Mouse (Mus musculus) lung, adult 2 months (tissue): ENCODE data around the gene Anapc15-ps. TPM values are rescaled to one million over a fixed set of nuclear protein-coding genes. Genes with fewer than 3 reads are reported as not detected.
"Not testable (repeated sequence)": the region's sequence is repeated elsewhere in the genome, so short reads cannot be mapped to it uniquely, and the experiment has no call there.

ENCODE experiments used
- DNase-seq: peaks from one replicate; pipeline ENCODE4 v3.0.0; 2022
- H3K4me1 ChIP-seq: fragments of 200-500 bp; 2 replicates; pipeline ENCODE4 v1.6.1; 2011; ENCODE audit warnings: low read length; ENCODE audit not compliant: control insufficient read depth, insufficient read depth
- H3K4me3 ChIP-seq: fragments of 200-500 bp; replicated peaks from 2 replicates; pipeline ENCODE3; 2011; ENCODE audit warnings: low read depth, mild to moderate bottlenecking, control low read depth, low read length; ENCODE audit errors: extremely low read depth
- CTCF ChIP-seq: fragments of 200-500 bp; IDR thresholded peaks from 2 replicates; pipeline ENCODE4 v1.5.1; 2011; ENCODE audit warnings: mild to moderate bottlenecking, low read length, control low read depth; ENCODE audit not compliant: insufficient read depth
- POLR2A ChIP-seq: fragments of 200-500 bp; IDR thresholded peaks from 2 replicates; pipeline ENCODE4 v1.6.1; 2011; ENCODE audit warnings: low read depth, mild to moderate bottlenecking, control low read depth, low read length, borderline replicate concordance; ENCODE audit errors: extremely low read depth
- WGBS: fragments of 180-500 bp; shearing (Covaris S2); methylation state at CpG from one replicate; pipeline ENCODE4 v1.1.7; 2018; 5-methylcytosine and 5-hydroxymethylcytosine counted together
- polyA plus RNA-seq: library from polyadenylated mRNA; depleted of rRNA; stranded (reverse); fragments of >200 nt; gene quantifications from 2 replicates; pipeline ENCODE4 v1.2.3, GENCODE M21; 2012

The Anapc15-ps gene
- polyA plus RNA-seq, 1 experiment = not detected

DNA sequence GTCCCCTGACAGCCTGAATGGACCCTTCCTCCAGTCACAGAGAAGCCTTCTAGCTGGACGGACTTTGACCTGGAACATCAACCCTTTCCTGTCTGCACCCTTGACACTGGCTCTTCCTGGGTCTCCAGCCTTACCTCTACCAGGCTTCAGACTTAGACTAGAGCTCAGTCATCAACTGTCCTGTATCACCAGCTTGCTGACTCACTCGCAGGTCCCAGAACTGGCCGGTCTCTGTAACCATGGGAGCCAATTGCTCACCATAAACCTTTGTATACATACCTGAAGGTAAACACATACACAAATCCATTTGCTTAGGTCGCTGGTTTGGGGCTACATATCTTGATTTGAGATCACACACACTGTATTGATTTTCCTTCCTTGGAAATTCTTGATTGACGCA, 33.8 kb downstream of the Anapc15-ps start:
- Histone ChIP-seq H3K4me3 (no peak overlapping the region), H3K4me1 (no peaks in the 10 kb centered on the region)
- DNase-seq = no peak
- 72% methylated on average over 5 of the region's 5 CpGs for WGBS
- TF ChIP-seq POLR2A = no peak
- no peak for TF ChIP-seq CTCF

DNA sequence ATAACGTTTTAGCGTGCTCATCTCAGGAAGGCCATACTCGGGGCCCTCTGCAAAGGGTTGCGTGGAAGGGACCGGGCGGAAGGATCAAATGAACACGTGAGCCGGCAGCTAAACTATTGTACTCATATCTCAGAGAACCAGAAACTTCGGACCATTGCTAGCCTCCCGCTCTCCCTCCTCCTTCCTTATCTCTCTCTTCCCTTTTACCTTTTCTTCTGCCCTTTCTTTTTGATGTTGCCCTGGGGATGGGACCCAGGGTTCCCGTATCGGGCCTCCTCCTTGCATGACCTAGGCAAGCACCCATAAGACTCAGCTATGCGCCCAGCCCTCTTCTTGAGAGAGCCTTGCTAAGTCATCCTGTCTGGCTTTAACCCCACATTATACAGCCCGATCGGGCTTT, 38.5 kb downstream of the Anapc15-ps start:
- DNase-seq = no peak
- TF ChIP-seq POLR2A = no peak
- Histone ChIP-seq H3K4me3 (no peak overlapping the region), H3K4me1 (no peaks in the 10 kb centered on the region)
- 72% methylated on average over 15 of the region's 15 CpGs for WGBS

DNA sequence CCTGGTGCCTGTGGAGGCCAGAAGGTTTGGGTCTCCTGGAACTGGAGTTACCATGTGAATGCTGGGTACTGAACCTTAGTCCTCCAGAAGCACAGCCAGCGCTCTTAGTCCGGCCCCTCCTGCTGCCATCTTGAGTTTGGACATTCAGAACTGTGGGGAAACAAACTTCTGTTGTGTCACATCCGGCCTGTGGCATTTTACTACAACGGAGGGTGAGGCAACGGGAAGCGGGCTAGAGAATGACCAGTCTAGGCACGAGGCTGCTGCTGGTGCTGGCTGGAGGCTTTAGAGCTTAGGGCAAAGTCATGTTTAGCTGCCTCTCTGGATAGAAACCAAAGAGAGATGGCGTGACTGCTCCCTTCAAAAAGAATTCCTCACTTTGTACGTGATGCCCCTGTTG, 39.0 kb downstream of the Anapc15-ps start:
- Histone ChIP-seq H3K4me3 (no peak overlapping the region), H3K4me1 (no peaks in the 10 kb centered on the region)
- no peak for DNase-seq
- TF ChIP-seq POLR2A (no peak), CTCF (no peak)
- 77% methylated on average over 9 of the region's 9 CpGs for WGBS

DNA sequence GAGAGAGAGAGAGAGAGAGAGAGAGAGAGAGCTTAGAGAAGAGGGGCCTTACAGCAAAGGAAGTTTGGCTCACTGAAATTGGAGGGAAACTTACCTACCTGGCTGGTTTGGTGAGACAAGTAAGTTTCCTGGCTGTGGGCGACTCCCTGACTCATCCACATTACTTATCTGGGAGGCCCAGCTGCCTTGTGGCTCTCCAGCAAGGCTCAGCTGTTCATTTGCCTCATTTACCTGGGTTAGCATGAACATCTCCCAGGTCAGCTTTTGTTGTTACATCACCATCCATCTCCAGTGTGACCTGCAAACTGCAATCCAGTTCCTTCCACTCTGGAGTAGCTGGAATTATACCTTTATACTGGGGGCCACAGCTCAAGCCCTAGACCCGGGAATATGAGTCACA, 41.7 kb downstream of the Anapc15-ps start:
- 84% methylated on average over 2 of the region's 2 CpGs for WGBS
- TF ChIP-seq POLR2A (no peak), CTCF (no peak)
- H3K4me3 ChIP-seq = no peak overlapping the region
- no peak for DNase-seq
- H3K4me1 ChIP-seq = no peaks in the 10 kb centered on the region

DNA sequence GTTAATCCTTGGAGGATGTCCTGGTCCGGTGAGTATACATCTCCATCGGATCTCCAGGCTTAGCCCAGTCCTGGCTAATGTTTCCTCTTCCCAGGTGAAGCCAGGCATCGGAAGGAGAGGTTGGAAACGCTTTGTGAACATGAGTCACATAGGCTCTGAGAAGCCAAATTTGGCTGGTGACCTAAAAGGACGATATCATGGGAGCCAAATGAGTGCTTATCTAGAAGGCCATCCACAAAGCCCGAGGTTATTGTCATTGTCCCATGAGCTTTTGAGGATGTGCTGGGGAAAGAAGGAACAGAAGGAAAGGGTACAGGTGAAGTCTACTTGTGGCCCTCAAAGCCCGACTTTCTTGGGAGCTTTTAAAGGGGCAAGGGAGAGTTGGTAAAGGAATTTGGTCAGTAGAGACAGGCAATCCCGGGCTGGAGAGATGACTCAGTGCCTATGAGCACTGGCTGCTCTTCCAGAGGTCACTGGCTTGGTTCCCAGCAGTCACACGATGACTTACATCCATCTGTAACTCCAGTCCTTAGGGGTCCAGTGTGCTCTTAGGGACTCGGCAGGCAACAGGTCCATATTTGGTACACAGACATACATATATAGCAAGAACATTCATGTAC, 42.4 kb downstream of the Anapc15-ps start:
- 67% methylated on average over 10 of the region's 10 CpGs for WGBS
- Histone ChIP-seq H3K4me3 (no peak overlapping the region), H3K4me1 (no peaks in the 10 kb centered on the region)
- no peak for DNase-seq
- TF ChIP-seq POLR2A = no peak
- TF ChIP-seq CTCF = no peak

DNA sequence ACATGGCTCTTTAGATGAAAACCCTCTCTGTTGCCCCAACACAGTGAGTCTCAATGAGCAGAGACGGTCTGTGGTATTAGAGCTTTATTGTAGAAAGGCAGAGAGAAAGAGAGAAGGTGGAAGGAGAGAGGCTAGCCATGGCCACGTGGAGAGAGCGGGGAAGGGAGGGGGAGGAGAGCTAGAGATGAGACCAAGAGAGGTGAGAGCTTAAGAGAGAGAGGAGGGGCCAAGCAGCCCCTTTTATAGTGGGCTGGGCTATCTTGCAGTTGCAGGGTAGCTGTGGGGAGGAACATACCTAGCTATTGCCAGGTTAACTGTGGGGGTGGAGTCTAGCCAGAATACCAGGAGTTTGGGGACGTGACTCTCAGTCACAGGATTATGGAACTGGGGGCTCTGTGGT, 43.1 kb downstream of the Anapc15-ps start:
- not testable (repeated sequence) for H3K4me3 ChIP-seq, H3K4me1 ChIP-seq, DNase-seq
- 88% methylated on average over 4 of the region's 4 CpGs for WGBS

DNA sequence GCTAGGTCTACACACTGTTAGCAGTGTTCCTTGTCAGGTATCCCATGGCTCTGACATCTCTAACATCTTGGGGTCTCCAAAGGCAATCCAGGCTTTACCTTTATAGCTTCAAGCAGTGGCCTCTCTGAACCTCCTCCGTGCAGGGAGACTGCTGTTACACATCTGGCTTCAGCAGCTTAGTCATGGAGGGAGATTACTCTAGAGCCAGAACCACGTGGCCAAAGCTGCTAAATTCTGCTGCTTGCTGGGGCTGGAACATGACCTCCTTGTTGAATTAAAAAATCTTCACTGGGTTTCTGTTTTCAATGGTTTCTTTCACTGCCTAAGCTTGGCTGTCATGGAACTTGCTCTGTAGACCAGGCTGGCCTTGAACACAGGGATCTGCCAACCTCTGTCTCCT, 44.9 kb downstream of the Anapc15-ps start:
- no peak for TF ChIP-seq CTCF
- TF ChIP-seq POLR2A = no peak
- WGBS = 62% methylated on average over 2 of the region's 2 CpGs
- no peak for DNase-seq

DNA sequence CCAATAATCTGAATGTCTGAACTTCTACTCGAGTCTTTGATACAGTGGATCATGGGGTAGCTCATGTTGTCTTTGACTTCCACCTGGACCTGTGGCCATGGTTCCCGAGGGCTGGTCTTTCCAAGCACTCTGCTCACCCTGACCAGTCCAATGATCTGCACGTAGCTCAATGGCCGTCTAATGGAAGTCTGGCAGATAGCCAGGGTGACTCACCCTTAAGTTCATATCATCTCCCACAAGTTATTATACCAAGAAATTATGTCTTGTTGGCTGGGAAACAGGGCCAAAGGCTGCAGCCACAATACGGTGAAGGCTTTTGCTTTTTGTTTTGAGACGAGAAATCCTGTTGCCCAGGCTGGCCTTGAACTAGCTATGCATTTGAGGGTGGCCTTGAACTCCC, 45.9 kb downstream of the Anapc15-ps start:
- DNase-seq = no peak

More for the DNA sequence above, 44.9 kb downstream of the Anapc15-ps start:
- H3K4me1 ChIP-seq = no peaks in the 10 kb centered on the region
- H3K4me3 ChIP-seq = no peak overlapping the region

DNA sequence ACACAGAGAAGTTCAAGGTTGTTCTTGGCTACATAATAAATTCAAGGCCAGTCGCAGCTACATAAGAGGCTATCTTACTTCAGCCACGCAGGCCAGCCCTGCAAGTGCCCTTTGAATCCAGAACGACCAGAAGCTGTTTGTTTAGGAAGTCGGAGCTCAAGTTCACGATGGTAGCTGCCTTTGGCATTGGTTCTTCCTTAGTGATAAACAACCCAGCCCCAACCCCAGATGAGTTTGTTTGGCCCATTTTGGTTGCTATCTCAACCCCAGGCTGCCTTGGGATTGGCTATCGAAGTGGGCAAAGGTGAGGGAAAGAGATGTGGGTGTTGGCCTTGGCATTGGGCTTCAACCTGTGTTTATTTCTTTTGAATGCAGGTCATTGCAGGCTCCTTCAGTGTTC, 48.0 kb downstream of the Anapc15-ps start:
- DNase-seq = no peak
- H3K4me3 ChIP-seq = no peak overlapping the region
- whole genome bisulfite sequencing = 58% methylated on average over 6 of the region's 6 CpGs
- TF ChIP-seq POLR2A (no peak), CTCF (no peak)
- H3K4me1 ChIP-seq = peaks cover 2% of the 10 kb centered on the region; the same call in 1 of the 2 replicates

More for the DNA sequence above, 45.9 kb downstream of the Anapc15-ps start:
- TF ChIP-seq CTCF = no peak
- no peak for TF ChIP-seq POLR2A
- WGBS = 54% methylated on average over 6 of the region's 6 CpGs
- Histone ChIP-seq H3K4me3 (no peak overlapping the region), H3K4me1 (peaks cover 2% of the 10 kb centered on the region; the same call in 1 of the 2 replicates)

DNA sequence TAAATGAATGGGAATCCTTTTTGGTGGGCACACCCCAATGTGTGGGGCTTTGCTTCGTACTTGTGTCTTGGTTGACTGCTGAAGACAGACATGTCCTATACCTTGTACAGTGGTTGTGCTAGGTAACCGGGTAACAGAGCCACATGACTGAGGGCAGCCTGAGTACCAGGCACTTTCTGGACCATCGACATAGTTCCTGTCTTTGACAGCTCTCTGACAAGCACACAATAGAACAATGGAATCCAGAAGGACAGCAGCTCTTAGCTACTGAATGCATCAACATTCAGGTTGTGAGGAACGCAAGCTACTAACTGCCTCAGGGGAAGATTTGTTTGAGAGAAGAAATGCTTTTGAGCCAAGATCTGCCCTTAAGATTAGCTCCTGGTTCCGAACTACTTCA, 49.2 kb downstream of the Anapc15-ps start:
- H3K4me3 ChIP-seq = no peak overlapping the region
- 45% methylated on average over 5 of the region's 5 CpGs for WGBS
- DNase-seq = no peak
- TF ChIP-seq POLR2A = no peak
- no peak for TF ChIP-seq CTCF
- H3K4me1 ChIP-seq = peaks cover 2% of the 10 kb centered on the region; the same call in 1 of the 2 replicates
